Mouse (Mus musculus): Measurements from ENCODE around the gene Rnf34. TPM values are rescaled to one million over a fixed set of nuclear protein-coding genes. Genes with fewer than 3 reads are reported as not detected.

Gene Rnf34
- polyA plus RNA-seq, 1 experiment from 2014 or later, result 51.9 TPM

DNA sequence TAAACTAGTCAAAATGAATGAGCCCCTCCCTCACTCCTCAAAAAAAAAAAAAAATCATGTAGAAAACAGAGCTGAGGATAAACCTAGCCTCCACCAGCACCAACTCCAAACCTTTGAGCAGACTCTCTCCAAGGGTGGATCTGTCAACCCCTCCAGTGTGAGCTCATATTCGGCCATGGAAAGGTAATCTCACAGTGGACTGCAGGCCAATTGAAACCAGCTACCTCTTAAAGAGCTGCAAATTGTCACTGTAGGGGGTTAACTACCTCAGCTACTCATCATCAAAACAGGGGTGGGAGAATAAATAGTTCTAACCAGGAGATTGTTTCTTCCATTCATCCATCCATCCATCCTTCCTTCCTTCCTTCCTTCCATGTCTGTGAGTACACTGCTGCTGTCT is 57.3 kb downstream of the Rnf34 start:
- no peak overlapping the region for H3K4me2 ChIP-seq
- H3K9me3 ChIP-seq (replicated peaks), result no peaks in the 10 kb centered on the region
- no peak for ATAC-seq
- no peaks in the 10 kb centered on the region for H3K36me3 ChIP-seq (ENCODE audit: poor library complexity, severe bottlenecking)
- 81% methylated on average over 1 of the region's 1 CpGs for WGBS
- no peak overlapping the region for H3K27ac ChIP-seq
- H3K27me3 ChIP-seq, result no peaks in the 10 kb centered on the region
- H3K4me3 ChIP-seq, result no peak overlapping the region
- H3K4me1 ChIP-seq, result no peaks in the 10 kb centered on the region
- no peak overlapping the region for H3K9ac ChIP-seq

DNA sequence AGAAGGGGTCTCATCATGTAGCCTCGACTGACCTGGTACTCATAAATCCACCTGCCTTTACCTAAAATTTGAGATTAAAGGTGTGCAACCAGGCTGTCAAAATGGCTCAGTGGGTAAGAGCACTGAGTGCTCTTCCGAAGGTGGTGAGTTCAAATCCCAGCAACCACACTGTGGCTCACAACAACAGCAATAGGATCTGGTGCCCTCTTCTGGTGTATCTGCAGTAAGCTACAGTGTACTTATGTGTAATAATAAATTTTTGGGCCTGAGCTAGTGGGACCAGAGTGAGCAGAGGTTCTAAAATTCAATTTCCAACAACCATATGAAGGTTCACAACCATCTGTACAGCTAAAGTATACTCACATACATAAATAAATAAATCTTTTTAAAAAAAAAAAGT is 58.2 kb downstream of the Rnf34 start:
- Histone ChIP-seq H3K4me2 (no peak overlapping the region), H3K27ac (no peak overlapping the region), H3K9me3 (replicated peaks) (no peaks in the 10 kb centered on the region), H3K9ac (no peak overlapping the region), H3K4me1 (no peaks in the 10 kb centered on the region), H3K4me3 (no peak overlapping the region), H3K36me3 (ENCODE audit: poor library complexity, severe bottlenecking) (no peaks in the 10 kb centered on the region), H3K27me3 (no peaks in the 10 kb centered on the region)
- 92% methylated on average over 2 of the region's 2 CpGs for WGBS
- no peak for ATAC-seq

DNA sequence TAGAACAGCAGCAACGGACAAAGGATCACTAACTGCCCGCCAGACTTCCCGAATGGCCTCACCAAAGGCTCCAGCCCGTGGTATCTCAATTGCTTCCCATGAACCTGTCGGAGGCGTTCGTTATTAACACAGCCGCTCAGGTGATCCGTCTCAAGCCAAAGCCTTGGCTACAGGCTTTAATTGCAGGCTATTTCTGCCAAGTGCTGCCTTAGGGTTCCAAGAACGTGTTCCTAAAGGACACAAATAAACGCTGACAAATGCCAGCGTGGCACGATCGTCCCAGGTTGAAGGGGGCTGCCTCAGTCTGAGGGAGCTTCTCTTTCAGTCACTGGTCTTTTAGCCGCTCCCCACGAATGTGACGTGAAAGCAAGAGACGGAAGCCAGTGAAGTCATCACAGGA is 59.6 kb downstream of the Rnf34 start:
- H3K27me3 ChIP-seq, result no peaks in the 10 kb centered on the region
- no peak overlapping the region for H3K27ac ChIP-seq
- no peaks in the 10 kb centered on the region for H3K9me3 ChIP-seq (replicated peaks)
- H3K4me3 ChIP-seq, result no peak overlapping the region
- H3K9ac ChIP-seq, result no peak overlapping the region
- H3K36me3 ChIP-seq (ENCODE audit: poor library complexity, severe bottlenecking), result peaks cover 6% of the 10 kb centered on the region; the same call in 1 of the 2 replicates
- no peaks in the 10 kb centered on the region for H3K4me1 ChIP-seq
- no peak for ATAC-seq
- no peak overlapping the region for H3K4me2 ChIP-seq
- 78% methylated on average over 18 of the region's 18 CpGs for WGBS

DNA sequence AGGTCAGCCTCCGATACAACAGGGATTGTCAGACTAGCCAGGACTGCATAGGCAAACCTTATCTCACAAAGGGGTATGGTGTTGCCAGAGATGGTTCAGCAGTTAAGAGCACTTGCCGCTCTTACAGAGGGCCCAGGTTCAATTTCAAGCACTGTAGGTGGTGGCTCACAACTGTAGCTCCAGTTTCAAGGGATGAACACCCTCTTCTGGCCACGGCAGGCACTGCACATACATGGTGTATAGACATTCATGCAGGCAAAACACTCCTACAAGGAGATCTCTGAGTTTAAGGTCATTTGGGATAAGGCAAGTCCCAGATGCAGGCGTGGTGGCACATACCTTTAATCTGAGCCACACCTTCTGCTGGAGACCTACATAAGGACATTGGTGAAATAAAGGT is 63.0 kb downstream of the Rnf34 start:
- Histone ChIP-seq H3K9ac (no peak overlapping the region), H3K27me3 (no peaks in the 10 kb centered on the region), H3K4me2 (no peak overlapping the region), H3K27ac (no peak overlapping the region), H3K9me3 (replicated peaks) (no peaks in the 10 kb centered on the region), H3K4me1 (no peaks in the 10 kb centered on the region), H3K4me3 (no peak overlapping the region), H3K36me3 (ENCODE audit: poor library complexity, severe bottlenecking) (peaks cover 14% of the 10 kb centered on the region; the same call in 1 of the 2 replicates)
- no peak for ATAC-seq
- WGBS, result 96% methylated on average over 4 of the region's 4 CpGs

DNA sequence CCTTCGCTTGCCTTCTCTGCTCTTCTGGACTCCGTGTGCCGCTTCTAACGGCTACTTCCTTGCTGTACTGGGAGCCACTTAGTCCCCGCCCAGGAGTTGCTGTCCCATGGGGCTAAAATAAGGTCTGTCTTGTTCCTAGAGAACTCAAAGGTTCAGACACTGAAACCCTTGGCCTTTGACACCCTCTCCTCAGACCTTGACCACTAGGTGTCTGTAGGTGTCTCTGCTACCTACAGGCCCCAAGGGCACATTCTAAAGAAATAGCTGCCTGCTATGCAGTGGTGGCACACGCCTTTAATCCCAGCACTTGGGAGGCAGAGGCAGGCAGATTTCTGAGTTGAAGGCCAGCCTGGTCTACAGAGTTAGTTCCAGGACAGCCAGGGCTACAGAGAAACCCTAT is 66.3 kb downstream of the Rnf34 start:
- Histone ChIP-seq H3K4me3 (no peak overlapping the region), H3K36me3 (ENCODE audit: poor library complexity, severe bottlenecking) (peaks cover 14% of the 10 kb centered on the region; the same call in 1 of the 2 replicates), H3K27me3 (no peaks in the 10 kb centered on the region), H3K9ac (no peak overlapping the region), H3K4me1 (no peaks in the 10 kb centered on the region), H3K4me2 (no peak overlapping the region), H3K27ac (no peak overlapping the region), H3K9me3 (replicated peaks) (no peaks in the 10 kb centered on the region)
- no peak for ATAC-seq
- 92% methylated on average over 6 of the region's 6 CpGs for WGBS

DNA sequence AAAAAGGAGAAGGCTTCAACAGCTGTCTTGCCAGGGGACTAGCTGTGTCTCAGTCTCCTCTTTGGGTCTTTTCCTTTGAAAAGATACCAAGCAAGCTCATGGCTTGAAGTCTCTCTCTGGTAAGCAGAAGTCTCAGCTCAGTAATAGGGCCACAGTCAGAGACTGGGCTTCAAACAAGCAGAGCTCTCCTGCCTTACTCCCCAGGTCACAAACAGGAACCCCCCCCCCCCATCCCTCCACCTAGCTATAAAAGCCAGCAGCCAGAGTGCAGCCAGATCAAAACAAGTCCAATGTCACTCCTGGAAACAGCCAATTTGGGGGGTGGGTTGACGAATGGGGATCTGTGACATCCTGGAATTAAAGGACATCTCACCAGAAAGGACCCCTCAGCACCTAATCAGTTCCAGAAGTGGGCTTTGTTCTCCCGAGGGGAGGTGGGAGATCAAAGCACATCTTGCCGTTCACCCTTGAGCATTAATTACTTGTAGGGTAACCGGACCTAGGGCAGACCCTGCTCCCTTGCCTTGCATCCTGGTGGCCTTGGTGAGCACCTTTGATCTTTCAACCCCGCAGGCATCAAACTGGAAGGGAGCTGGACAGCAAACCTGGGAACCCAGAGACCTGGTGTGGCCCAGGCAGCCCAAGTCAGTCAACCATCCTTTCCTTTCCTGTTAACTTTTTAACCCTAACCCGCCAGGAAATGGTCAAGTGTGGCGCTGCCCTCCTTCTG is 68.3 kb downstream of the Rnf34 start:
- no peak overlapping the region for H3K27ac ChIP-seq
- H3K9me3 ChIP-seq (replicated peaks), result no peaks in the 10 kb centered on the region
- H3K27me3 ChIP-seq, result no peaks in the 10 kb centered on the region
- H3K9ac ChIP-seq, result no peak overlapping the region
- ATAC-seq, result no peak
- H3K4me1 ChIP-seq, result no peaks in the 10 kb centered on the region
- peaks cover 14% of the 10 kb centered on the region; the same call in 1 of the 2 replicates for H3K36me3 ChIP-seq (ENCODE audit: poor library complexity, severe bottlenecking)
- WGBS, result 61% methylated on average over 7 of the region's 7 CpGs
- H3K4me2 ChIP-seq, result no peak overlapping the region
- H3K4me3 ChIP-seq, result no peak overlapping the region

DNA sequence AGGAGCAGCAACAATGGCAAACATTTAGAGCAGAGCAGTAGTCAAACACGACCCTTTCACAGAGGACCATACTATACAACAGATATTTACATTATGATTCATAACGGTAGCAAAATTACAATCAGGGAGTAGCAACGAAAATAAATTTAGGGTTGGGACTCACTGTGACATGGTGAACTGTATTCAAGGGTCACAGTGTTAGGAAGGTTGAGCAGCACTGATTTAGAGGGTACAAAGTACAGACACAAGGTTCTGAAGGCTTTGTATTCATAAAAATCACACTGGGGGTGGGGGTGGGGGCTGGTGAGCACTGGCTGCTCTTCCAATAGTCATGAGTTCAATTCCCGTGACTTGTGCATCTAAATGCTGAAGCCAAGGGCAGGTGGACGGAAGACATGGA is 70.7 kb downstream of the Rnf34 start:
- ATAC-seq, result no peak
- peaks cover under 1% of the 10 kb centered on the region; the same call in 1 of the 2 replicates for H3K4me1 ChIP-seq
- no peaks in the 10 kb centered on the region for H3K27me3 ChIP-seq
- H3K27ac ChIP-seq, result no peak overlapping the region
- H3K4me2 ChIP-seq, result no peak overlapping the region
- H3K4me3 ChIP-seq, result no peak overlapping the region
- WGBS, result 94% methylated on average over 5 of the region's 5 CpGs
- no peaks in the 10 kb centered on the region for H3K36me3 ChIP-seq (ENCODE audit: poor library complexity, severe bottlenecking)
- no peak overlapping the region for H3K9ac ChIP-seq
- H3K9me3 ChIP-seq (replicated peaks), result no peaks in the 10 kb centered on the region

Other genes starting within 250 kb of the Rnf34 start
- gene Ift81, start 235.5 kb upstream of the Rnf34 start, polyA plus RNA-seq (2015; fragmentation: Nextera tagmentation; extraction: Ambion mirVana), result 63.2 and 69.7 TPM in 2 replicates
- gene P2rx7, start 206.1 kb upstream of the Rnf34 start, polyA plus RNA-seq (2015; fragmentation: Nextera tagmentation; extraction: Ambion mirVana), result 0.69 and 0.85 TPM in 2 replicates
- gene P2rx4, start 142.5 kb upstream of the Rnf34 start, polyA plus RNA-seq (2015; fragmentation: Nextera tagmentation; extraction: Ambion mirVana), result 6.2 and 6.8 TPM in 2 replicates
- 40.0 and 41.1 TPM in 2 replicates for gene Camkk2, start 70.6 kb upstream of the Rnf34 start, polyA plus RNA-seq (2015; fragmentation: Nextera tagmentation; extraction: Ambion mirVana)
- gene Anapc5, start 28.7 kb upstream of the Rnf34 start, polyA plus RNA-seq (2015; fragmentation: Nextera tagmentation; extraction: Ambion mirVana), result 552 and 565 TPM in 2 replicates
- 107 and 108 TPM in 2 replicates for gene Kdm2b, start 139.8 kb downstream of the Rnf34 start, polyA plus RNA-seq (2015; fragmentation: Nextera tagmentation; extraction: Ambion mirVana)
- 10.6 and 10.8 TPM in 2 replicates for gene Orai1, start 165.0 kb downstream of the Rnf34 start, polyA plus RNA-seq (2015; fragmentation: Nextera tagmentation; extraction: Ambion mirVana)
- 0.79 and 1.1 TPM in 2 replicates for gene Morn3, start 197.0 kb downstream of the Rnf34 start, polyA plus RNA-seq (2015; fragmentation: Nextera tagmentation; extraction: Ambion mirVana)
- 10.9 and 11.0 TPM in 2 replicates for gene Tmem120b, start 218.4 kb downstream of the Rnf34 start, polyA plus RNA-seq (2015; fragmentation: Nextera tagmentation; extraction: Ambion mirVana)